Mouse (Mus musculus): Measurements from ENCODE around the gene Mucl3.

DNA sequence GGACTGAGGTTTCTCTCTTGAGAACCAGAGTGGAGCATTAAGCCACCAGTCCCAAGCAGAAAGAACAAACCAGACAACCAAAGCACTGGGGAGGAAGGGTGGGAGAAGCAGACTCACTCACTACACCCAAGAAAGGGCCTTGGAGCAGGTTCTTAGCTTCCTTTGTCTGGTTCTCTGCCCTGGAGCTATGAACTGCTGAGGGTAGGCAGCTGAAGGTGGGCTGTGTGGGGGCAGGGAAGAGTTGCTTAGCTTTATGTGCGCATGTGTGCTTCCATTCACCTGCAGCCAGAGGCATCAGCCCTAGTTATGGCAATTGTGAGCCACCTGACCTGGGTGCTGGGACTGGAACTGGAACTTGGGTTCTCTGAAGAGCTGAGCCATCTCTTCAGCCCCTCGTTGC lies 9.6 kb upstream of the Mucl3 start:
- TF ChIP-seq POLR2A (IDR thresholded peaks at IDR 0.05; ENCODE audit: low read depth, low read length) (no peak), CTCF (IDR thresholded peaks at IDR 0.05; ENCODE audit: extremely low read depth, insufficient read length, insufficient replicate concordance, low read depth, low read length) (no peak)

Measured in small intestine, adult 2 months (tissue).